Mouse (Mus musculus): ENCODE results near the gene Fstl4. TPM values are rescaled to one million over a fixed set of nuclear protein-coding genes. Genes with fewer than 3 reads are reported as not detected.

The Fstl4 gene
- polyA plus RNA-seq, 1 experiment from 2014 or later, result 1.7 TPM

GRCm38 (mm10) chr11:52939336-52940070 is 175.1 kb downstream of the Fstl4 start:
- WGBS, result 60% methylated on average over 12 of the region's 12 CpGs
- no peaks in the 10 kb centered on the region for H3K9me3 ChIP-seq (ENCODE audit: control insufficient read depth, low read depth, low read length)
- no peak overlapping the region for H3K9ac ChIP-seq (replicated peaks; ENCODE audit: low read depth, low read length)
- H3K4me2 ChIP-seq (replicated peaks; ENCODE audit: low read depth, low read length), result no peak overlapping the region
- no peak overlapping the region for H3K27ac ChIP-seq (ENCODE audit: low read length)
- no peak overlapping the region for H3K4me3 ChIP-seq (ENCODE audit: low read depth, low read length)
- H3K36me3 ChIP-seq (ENCODE audit: control insufficient read depth, insufficient read depth, low read length), result no peaks in the 10 kb centered on the region
- no peak for ATAC-seq (ENCODE audit: insufficient number of reproducible peaks, insufficient read depth, low FRiP score, low read depth)
- no peaks in the 10 kb centered on the region for H3K4me1 ChIP-seq (ENCODE audit: control insufficient read depth, insufficient read depth, low read length)
- H3K27me3 ChIP-seq (ENCODE audit: control insufficient read depth, insufficient read depth, low read length), result no peaks in the 10 kb centered on the region

- 80% methylated on average over 6 of the region's 6 CpGs for WGBS
- ATAC-seq (ENCODE audit: insufficient number of reproducible peaks, insufficient read depth, low FRiP score, low read depth), result no peak
- H3K27me3 ChIP-seq (ENCODE audit: control insufficient read depth, insufficient read depth, low read length), result no peaks in the 10 kb centered on the region
Measured at GRCm38 (mm10) chr11:52942967-52943366, 178.5 kb downstream of the Fstl4 start.

GRCm38 (mm10) chr11:52954995-52955394 is 190.6 kb downstream of the Fstl4 start:
- 86% methylated on average over 3 of the region's 3 CpGs for WGBS
- Histone ChIP-seq H3K27me3 (ENCODE audit: control insufficient read depth, insufficient read depth, low read length) (no peaks in the 10 kb centered on the region), H3K9ac (replicated peaks; ENCODE audit: low read depth, low read length) (no peak overlapping the region), H3K4me2 (replicated peaks; ENCODE audit: low read depth, low read length) (no peak overlapping the region), H3K27ac (ENCODE audit: low read length) (no peak overlapping the region), H3K36me3 (ENCODE audit: control insufficient read depth, insufficient read depth, low read length) (no peaks in the 10 kb centered on the region), H3K4me3 (ENCODE audit: low read depth, low read length) (no peak overlapping the region), H3K9me3 (ENCODE audit: control insufficient read depth, low read depth, low read length) (no peaks in the 10 kb centered on the region), H3K4me1 (ENCODE audit: control insufficient read depth, insufficient read depth, low read length) (no peaks in the 10 kb centered on the region)
- ATAC-seq (ENCODE audit: insufficient number of reproducible peaks, insufficient read depth, low FRiP score, low read depth), result no peak

More at GRCm38 (mm10) chr11:52942967-52943366, 178.5 kb downstream of the Fstl4 start:
- H3K9ac ChIP-seq (replicated peaks; ENCODE audit: low read depth, low read length), result no peak overlapping the region
- no peaks in the 10 kb centered on the region for H3K4me1 ChIP-seq (ENCODE audit: control insufficient read depth, insufficient read depth, low read length)
- no peaks in the 10 kb centered on the region for H3K36me3 ChIP-seq (ENCODE audit: control insufficient read depth, insufficient read depth, low read length)
- H3K9me3 ChIP-seq (ENCODE audit: control insufficient read depth, low read depth, low read length), result no peaks in the 10 kb centered on the region
- no peak overlapping the region for H3K27ac ChIP-seq (ENCODE audit: low read length)
- no peak overlapping the region for H3K4me2 ChIP-seq (replicated peaks; ENCODE audit: low read depth, low read length)
- no peak overlapping the region for H3K4me3 ChIP-seq (ENCODE audit: low read depth, low read length)

GRCm38 (mm10) chr11:52968809-52969208 is 204.4 kb downstream of the Fstl4 start:
- Histone ChIP-seq H3K4me1 (ENCODE audit: control insufficient read depth, insufficient read depth, low read length) (no peaks in the 10 kb centered on the region), H3K27me3 (ENCODE audit: control insufficient read depth, insufficient read depth, low read length) (no peaks in the 10 kb centered on the region), H3K36me3 (ENCODE audit: control insufficient read depth, insufficient read depth, low read length) (no peaks in the 10 kb centered on the region), H3K27ac (ENCODE audit: low read length) (no peak overlapping the region), H3K4me2 (replicated peaks; ENCODE audit: low read depth, low read length) (no peak overlapping the region), H3K9ac (replicated peaks; ENCODE audit: low read depth, low read length) (no peak overlapping the region), H3K9me3 (ENCODE audit: control insufficient read depth, low read depth, low read length) (no peaks in the 10 kb centered on the region), H3K4me3 (ENCODE audit: low read depth, low read length) (no peak overlapping the region)
- 66% methylated on average over 9 of the region's 9 CpGs for WGBS
- ATAC-seq (ENCODE audit: insufficient number of reproducible peaks, insufficient read depth, low FRiP score, low read depth), result no peak

- H3K4me2 ChIP-seq (replicated peaks; ENCODE audit: low read depth, low read length), result no peak overlapping the region
- WGBS, result 85% methylated on average over 6 of the region's 6 CpGs
- no peak overlapping the region for H3K4me3 ChIP-seq (ENCODE audit: low read depth, low read length)
- H3K9ac ChIP-seq (replicated peaks; ENCODE audit: low read depth, low read length), result no peak overlapping the region
- H3K27me3 ChIP-seq (ENCODE audit: control insufficient read depth, insufficient read depth, low read length), result no peaks in the 10 kb centered on the region
- no peaks in the 10 kb centered on the region for H3K9me3 ChIP-seq (ENCODE audit: control insufficient read depth, low read depth, low read length)
- H3K27ac ChIP-seq (ENCODE audit: low read length), result no peak overlapping the region
- H3K4me1 ChIP-seq (ENCODE audit: control insufficient read depth, insufficient read depth, low read length), result no peaks in the 10 kb centered on the region
- no peaks in the 10 kb centered on the region for H3K36me3 ChIP-seq (ENCODE audit: control insufficient read depth, insufficient read depth, low read length)
- no peak for ATAC-seq (ENCODE audit: insufficient number of reproducible peaks, insufficient read depth, low FRiP score, low read depth)
Measured at GRCm38 (mm10) chr11:52970396-52970795, 206.0 kb downstream of the Fstl4 start.

GRCm38 (mm10) chr11:52986986-52987385 is 222.6 kb downstream of the Fstl4 start:
- ATAC-seq (ENCODE audit: insufficient number of reproducible peaks, insufficient read depth, low FRiP score, low read depth), result no peak
- H3K4me1 ChIP-seq (ENCODE audit: control insufficient read depth, insufficient read depth, low read length), result no peaks in the 10 kb centered on the region
- H3K4me3 ChIP-seq (ENCODE audit: low read depth, low read length), result no peak overlapping the region
- no peaks in the 10 kb centered on the region; the same call in 1 of the 2 replicates for H3K9me3 ChIP-seq (ENCODE audit: control insufficient read depth, low read depth, low read length)
- WGBS, result 76% methylated on average over 8 of the region's 8 CpGs
- no peak overlapping the region for H3K9ac ChIP-seq (replicated peaks; ENCODE audit: low read depth, low read length)
- no peak overlapping the region for H3K4me2 ChIP-seq (replicated peaks; ENCODE audit: low read depth, low read length)
- no peaks in the 10 kb centered on the region for H3K36me3 ChIP-seq (ENCODE audit: control insufficient read depth, insufficient read depth, low read length)
- H3K27me3 ChIP-seq (ENCODE audit: control insufficient read depth, insufficient read depth, low read length), result no peaks in the 10 kb centered on the region
- no peak overlapping the region for H3K27ac ChIP-seq (ENCODE audit: low read length)

GRCm38 (mm10) chr11:52994688-52995087 is 230.3 kb downstream of the Fstl4 start:
- no peak overlapping the region for H3K4me3 ChIP-seq (ENCODE audit: low read depth, low read length)
- 92% methylated on average over 5 of the region's 5 CpGs for WGBS

GRCm38 (mm10) chr11:52996434-52997093 is 232.1 kb downstream of the Fstl4 start:
- Histone ChIP-seq H3K27me3 (ENCODE audit: control insufficient read depth, insufficient read depth, low read length) (no peaks in the 10 kb centered on the region), H3K9ac (replicated peaks; ENCODE audit: low read depth, low read length) (no peak overlapping the region), H3K4me1 (ENCODE audit: control insufficient read depth, insufficient read depth, low read length) (no peaks in the 10 kb centered on the region), H3K36me3 (ENCODE audit: control insufficient read depth, insufficient read depth, low read length) (no peaks in the 10 kb centered on the region), H3K4me3 (ENCODE audit: low read depth, low read length) (no peak overlapping the region), H3K9me3 (ENCODE audit: control insufficient read depth, low read depth, low read length) (no peaks in the 10 kb centered on the region), H3K27ac (ENCODE audit: low read length) (no peak overlapping the region), H3K4me2 (replicated peaks; ENCODE audit: low read depth, low read length) (no peak overlapping the region)
- WGBS, result 66% methylated on average over 16 of the region's 16 CpGs
- no peak for ATAC-seq (ENCODE audit: insufficient number of reproducible peaks, insufficient read depth, low FRiP score, low read depth)

More at GRCm38 (mm10) chr11:52994688-52995087, 230.3 kb downstream of the Fstl4 start:
- no peak overlapping the region for H3K4me2 ChIP-seq (replicated peaks; ENCODE audit: low read depth, low read length)
- H3K27ac ChIP-seq (ENCODE audit: low read length), result no peak overlapping the region
- H3K4me1 ChIP-seq (ENCODE audit: control insufficient read depth, insufficient read depth, low read length), result no peaks in the 10 kb centered on the region
- no peaks in the 10 kb centered on the region for H3K9me3 ChIP-seq (ENCODE audit: control insufficient read depth, low read depth, low read length)
- H3K27me3 ChIP-seq (ENCODE audit: control insufficient read depth, insufficient read depth, low read length), result no peaks in the 10 kb centered on the region
- no peak for ATAC-seq (ENCODE audit: insufficient number of reproducible peaks, insufficient read depth, low FRiP score, low read depth)
- H3K9ac ChIP-seq (replicated peaks; ENCODE audit: low read depth, low read length), result no peak overlapping the region
- H3K36me3 ChIP-seq (ENCODE audit: control insufficient read depth, insufficient read depth, low read length), result no peaks in the 10 kb centered on the region

All from stomach, embryonic 14.5 days (tissue).